Mouse (Mus musculus): ENCODE measurements at regions not wholly inside any gene's neighbourhood (a gene's known extent, or its start where the extent isn't known, plus 50 kb on each side); places are given as distances from the start of the nearest gene placed in this dataset.

DNA sequence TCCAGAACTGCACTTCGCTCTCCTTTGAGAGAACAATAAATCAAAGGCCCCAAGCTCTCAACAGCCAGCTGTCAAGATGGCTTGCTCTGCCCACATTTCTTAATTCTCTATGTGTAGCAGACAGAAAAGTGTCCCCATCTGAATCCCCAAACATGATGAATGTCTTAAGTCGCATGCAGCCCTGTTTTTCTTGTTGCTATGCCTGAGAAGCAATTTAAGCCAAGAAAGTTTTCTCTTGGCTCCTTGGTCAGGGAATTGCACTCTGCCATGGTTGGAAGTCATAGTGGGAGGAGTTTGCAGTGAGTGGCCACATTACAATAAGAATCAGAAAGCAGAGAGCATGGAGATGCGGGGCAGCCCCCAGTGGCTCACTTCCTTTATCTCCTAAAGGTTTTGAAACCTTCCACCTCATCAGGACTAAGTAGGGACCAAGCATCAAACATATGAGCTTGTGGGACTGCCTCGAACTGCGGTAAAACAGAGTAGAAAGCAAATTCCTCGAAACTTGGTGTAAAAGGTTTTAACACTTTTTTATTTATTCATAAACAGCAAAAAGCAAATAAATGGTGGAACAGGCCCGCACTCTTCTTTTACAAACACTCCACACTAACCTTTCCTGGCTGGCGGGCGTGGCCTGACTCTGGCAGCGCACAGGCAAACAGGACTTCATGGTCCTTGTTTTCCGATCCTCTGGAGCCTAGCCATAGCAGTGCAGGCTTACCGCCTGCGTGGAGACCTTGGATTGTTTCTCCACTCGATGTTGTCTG, 227.4 kb downstream of the Ankrd50 start:
- no peak for DNase-seq (ENCODE audit: low spot score)

DNA sequence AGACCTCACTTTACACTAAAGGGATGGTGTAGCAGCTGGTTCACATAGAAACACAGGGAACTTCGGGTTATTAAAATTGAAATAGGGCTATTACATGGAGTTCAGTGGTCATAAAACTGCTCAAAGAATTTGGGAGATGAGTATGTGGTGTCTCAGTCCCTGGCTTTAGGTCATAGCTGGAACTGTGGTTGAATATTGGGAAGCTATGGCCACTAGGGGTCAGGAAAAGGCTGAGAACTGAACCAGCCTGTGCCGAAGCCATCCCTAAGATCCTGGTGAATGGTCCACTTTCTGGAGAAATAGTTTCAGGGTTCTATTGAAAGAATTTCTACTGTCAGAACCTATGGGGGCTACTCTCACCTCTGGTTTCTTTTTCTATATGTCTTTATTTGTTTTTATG, 229.0 kb downstream of the Ankrd50 start:
- no peak for DNase-seq (ENCODE audit: low spot score)

- DNase-seq (ENCODE audit: low spot score): no peak
Observed at GRCm38 (mm10) chr3:38254896-38255295, 229.7 kb downstream of the Ankrd50 start.

DNA sequence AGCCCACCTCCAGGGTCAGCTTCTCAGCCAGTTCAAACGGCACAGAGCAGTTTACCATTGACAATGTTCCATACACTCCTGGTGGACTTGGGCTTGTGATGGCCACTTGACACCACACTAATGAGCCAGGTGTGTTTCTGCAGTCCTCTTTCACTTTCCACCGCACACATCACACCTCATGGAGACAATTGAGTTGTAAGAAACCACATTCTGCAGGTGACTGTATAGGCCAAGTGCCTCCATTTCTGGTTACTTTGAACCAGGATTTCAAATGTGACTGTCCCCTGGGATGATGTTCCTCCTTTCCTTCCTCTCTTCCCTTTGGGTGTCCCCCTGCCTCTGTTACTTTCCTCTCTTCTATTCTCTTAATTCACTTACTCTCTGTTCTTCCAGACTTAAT, 233.1 kb downstream of the Ankrd50 start:
- no peak for DNase-seq (ENCODE audit: low spot score)

- DNase-seq (ENCODE audit: low spot score): no peak
Observed at GRCm38 (mm10) chr3:38250552-38250951, 234.1 kb downstream of the Ankrd50 start.

DNA sequence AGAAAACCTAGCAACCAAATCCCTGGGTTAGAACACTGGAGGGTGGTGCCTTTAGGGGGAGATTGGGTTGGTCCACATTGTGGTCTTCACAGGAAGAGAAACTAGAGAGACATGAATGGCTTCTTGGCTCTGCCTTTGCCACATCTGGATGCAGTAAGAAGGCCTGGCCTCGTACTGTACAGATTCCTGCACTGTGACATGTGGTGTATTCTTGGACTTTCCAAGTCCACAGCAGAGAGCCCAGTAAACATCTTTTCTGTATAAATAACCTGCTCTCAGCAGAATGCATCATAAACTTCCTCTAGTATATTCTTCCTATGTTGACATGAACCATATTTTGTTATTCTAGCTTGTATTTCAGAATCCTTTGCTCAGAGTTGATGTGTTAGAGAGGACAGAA, 235.7 kb downstream of the Ankrd50 start:
- no peak for DNase-seq (ENCODE audit: low spot score)

- no peak for DNase-seq (ENCODE audit: low spot score)
Observed at GRCm38 (mm10) chr3:38246439-38246838, 238.2 kb downstream of the Ankrd50 start.

DNA sequence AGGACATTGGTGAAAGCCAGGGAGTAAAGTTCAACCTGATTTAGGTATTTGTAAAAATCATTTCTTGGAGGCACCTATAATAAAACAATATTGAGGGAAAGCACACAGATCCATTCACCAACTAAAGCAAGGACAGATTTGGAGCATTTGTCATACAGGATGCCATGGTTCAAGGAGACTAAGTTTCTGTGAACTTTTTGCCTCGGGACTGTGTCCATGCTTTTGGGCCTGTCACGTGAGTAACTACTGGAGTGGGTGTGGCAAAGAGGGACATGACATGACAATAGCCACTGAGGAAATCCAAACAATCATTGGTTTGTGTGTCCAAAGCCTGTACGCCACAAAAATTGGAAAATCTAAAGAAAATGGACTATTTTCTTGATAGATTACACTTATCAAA, 241.4 kb downstream of the Ankrd50 start:
- DNase-seq (ENCODE audit: low spot score): no peak

- no peak for DNase-seq (ENCODE audit: low spot score)
Observed at GRCm38 (mm10) chr3:38237616-38238015, 247.0 kb downstream of the Ankrd50 start.

DNA sequence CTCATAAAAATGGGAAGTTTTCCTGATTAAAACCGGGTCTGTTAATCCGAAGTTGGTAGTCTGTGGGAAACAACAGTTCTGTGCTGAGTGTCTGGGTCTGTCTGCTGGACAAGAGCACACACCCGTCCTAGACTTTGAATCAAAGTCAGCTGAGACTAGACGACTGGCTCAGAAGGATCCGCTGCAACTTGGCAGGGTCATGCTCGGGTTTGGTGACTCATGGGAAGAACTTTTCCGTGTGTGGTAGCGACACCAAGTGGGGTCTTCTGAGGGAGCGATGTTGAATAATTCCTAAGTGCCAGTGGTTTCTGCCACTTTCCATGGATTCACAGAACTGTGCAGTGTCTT, 248.9 kb downstream of the Ankrd50 start:
- no peak for DNase-seq (ENCODE audit: low spot score)

DNA sequence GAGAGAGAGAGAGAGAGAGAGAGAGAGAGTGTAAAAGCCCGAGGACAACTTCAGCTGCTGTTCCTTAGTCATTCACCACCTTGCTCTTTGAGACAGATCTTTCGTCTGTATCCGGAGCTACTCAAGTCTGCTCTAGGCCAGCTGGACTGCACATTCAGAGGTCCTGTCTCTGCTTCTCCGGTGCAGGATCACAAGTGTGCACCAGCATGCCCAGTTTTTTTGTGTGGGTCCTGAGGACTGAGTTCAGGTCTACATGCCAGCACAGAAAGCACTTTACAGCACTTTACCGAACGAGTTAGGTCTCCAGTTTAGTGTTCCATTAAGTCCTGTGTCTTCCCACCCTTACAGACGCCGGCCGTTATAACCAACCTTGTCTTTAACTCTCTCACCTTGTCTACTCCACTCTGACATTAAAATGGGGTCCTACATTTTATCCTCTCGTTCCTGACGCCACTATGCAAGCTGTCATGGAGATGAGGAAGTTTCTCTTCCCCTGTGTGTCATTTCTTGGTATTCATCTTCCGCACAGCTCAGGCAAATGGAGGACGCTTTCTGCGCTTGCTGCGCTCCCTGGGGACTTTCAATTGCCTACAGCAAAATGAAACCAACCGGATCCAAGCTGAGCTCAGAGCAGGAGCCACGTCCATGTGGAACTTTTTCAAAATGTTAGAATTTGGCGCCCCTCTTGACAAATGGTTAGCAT, 249.5 kb downstream of the Ankrd50 start:
- no peak for DNase-seq (ENCODE audit: low spot score)

GRCm38 (mm10) chr3:38234534-38234933, 250.1 kb downstream of the Ankrd50 start:
- DNase-seq (ENCODE audit: low spot score): no peak

GRCm38 (mm10) chr3:38234006-38234405, 250.6 kb downstream of the Ankrd50 start:
- DNase-seq (ENCODE audit: low spot score): no peak

DNA sequence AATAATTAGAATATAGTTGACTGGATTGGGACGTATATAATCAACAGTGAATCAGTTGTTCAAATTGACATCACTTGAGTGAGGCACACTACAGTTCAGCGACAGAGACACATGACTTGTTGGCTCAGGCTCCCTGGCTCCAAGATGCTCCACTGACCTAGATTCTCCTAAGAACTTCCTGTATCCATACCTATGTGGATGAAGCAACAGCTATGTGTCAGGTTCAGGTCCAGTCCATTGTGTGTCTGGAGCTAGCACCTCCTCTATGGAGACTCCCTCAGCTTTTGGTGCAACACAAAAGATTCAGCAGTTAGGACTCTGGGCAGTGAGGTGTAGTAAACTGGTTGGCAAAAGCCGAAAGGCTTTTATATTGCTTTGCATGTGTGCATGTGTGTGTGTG, 251.6 kb downstream of the Ankrd50 start:
- DNase-seq (ENCODE audit: low spot score): no peak

GRCm38 (mm10) chr3:38232111-38233076, 252.2 kb downstream of the Ankrd50 start:
- DNase-seq (ENCODE audit: low spot score): no peak

- DNase-seq (ENCODE audit: low spot score): no peak
Observed at GRCm38 (mm10) chr3:38231506-38231905, 253.1 kb downstream of the Ankrd50 start.

GRCm38 (mm10) chr3:38230796-38231195, 253.8 kb downstream of the Ankrd50 start:
- no peak for DNase-seq (ENCODE audit: low spot score)

DNA sequence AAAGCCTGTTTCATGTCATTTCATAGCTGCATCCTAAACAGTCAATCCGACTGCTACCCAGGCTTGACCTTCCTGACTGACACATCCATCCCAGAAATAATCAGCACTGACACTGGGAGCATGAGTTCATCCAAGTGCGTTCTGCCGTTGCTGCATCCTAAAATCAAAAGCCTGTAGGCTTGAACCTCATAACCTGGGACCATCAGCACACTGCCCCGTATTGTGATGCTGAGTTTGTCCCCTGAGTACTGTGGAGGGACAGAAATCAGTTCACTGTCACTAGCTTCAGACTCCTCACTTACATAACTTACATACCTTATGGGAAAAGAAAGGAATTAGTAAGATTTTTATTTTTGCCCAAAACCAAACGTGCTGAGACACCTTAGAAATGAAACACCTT, 255.0 kb downstream of the Ankrd50 start:
- no peak for DNase-seq (ENCODE audit: low spot score)

- DNase-seq (ENCODE audit: low spot score): no peak
Observed at GRCm38 (mm10) chr3:38229051-38229450, 255.6 kb downstream of the Ankrd50 start.

DNA sequence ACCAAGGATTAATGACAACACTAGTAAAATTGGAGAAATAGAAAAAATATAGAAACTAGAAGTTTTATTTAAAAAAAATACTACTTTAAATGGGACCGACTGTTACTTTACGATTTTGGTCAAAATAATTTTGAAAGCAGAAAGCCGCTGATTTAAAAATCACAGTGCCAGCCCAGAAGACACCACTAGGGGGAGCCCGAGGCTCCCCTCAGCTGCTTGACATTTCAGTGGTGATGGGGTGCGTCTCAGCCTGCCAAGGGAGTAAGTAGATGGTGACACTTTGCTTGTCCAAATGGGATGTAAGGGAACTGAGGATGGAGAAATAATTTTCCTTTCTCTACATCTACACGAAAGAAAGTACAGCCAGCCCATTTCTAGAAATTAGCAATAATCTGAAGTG, 257.0 kb downstream of the Ankrd50 start:
- no peak for DNase-seq (ENCODE audit: low spot score)

DNA sequence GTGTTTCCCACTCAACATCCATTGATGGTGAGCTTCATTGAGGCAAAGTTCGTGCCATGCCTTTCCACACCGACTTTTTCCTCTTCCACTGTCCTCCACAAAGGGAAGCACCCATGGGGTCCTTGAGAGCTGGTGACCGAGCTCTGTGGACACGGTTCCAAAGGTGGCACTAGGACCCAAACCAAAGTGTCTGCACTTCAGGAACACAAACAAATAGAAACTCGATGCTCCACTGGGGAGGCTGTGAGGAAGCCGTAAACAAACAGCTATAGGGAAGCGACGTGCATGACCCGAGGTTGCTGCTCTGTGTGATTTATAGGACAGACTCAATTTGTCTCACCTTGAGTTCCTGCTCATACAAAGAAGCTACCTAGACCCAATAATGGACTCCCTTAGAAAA, 257.5 kb downstream of the Ankrd50 start:
- DNase-seq (ENCODE audit: low spot score): no peak

- DNase-seq (ENCODE audit: low spot score): no peak
Observed at GRCm38 (mm10) chr3:38226147-38226546, 258.5 kb downstream of the Ankrd50 start.

DNA sequence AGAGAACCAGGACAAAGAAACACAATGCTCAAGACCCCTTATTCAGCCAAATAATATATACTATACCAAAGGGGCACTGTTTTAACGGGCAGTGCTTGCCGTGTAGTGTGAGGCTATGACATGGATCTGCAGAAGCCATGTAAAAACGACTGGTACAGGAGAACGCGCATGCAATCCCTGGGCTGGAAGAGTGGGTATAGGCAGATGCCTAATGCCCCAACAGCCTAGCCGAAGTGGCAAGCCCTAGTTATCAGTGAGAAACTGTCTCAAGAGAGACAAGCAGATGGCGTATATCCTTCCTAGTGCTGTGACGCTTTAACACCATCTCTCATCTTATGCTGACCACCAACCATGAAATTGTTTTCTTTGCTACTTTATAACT, 262.8 kb downstream of the Ankrd50 start:
- DNase-seq (ENCODE audit: low spot score): no peak

Data from ovary, postnatal 10 days (tissue).